Comparison of ENCODE assay signal across 7 mouse cellular contexts in the genomic region with DNA sequence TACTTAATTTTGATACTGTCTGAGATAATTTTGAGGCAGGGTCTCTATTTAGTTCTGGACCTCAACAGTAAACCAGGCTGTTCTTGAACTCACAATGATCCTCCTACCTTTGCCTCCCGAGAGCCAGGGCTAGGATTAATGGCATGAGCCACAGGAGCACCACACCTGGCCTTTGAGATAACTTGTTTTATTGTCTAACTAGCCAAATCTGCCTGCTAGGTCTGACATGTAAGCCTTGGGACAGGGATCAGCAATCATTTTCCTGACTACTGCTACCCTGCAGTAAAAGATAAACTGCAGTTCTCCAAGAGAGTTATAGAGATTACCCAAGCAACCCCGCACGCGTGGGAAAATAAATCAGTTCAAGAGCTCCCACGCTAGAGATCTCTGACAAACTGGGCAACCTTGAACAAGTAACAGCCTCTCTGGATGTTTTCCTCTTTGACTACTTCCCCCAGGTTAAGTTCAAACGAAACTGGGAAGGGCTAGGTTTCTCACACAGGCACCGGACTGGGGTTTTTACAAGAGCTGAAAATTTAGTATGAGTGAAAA. TPM values are rescaled to one million over a fixed set of nuclear protein-coding genes. Genes with fewer than 3 reads are reported as not detected.
DNase-seq lines count a peak whose midpoint lies in the region; ATAC-seq and TF ChIP-seq lines count a peak whose summit lies in the region.

No protein-coding gene starts in this region.

- peaks cover 17% of the 10 kb centered on the region for H3K4me1 ChIP-seq in lung, adult 2 months (ENCODE audit: control insufficient read depth, insufficient read depth, low read length)
- H3K4me1 ChIP-seq in embryonic fibroblast, embryonic 13.5 days (ENCODE audit: control insufficient read depth, insufficient read depth, low read length): peaks cover 16% of the 10 kb centered on the region
- H3K4me1 ChIP-seq in limb, embryonic 12.5 days (replicated peaks): peaks cover 12% of the 10 kb centered on the region
- H3K4me1 ChIP-seq in small intestine, adult 2 months (ENCODE audit: control insufficient read depth, insufficient read depth, insufficient read length, low read length): peaks cover 7% of the 10 kb centered on the region; the same call in 1 of the 2 replicates

- peak overlapping the region; percentile 75; the same call in 1 of the 2 replicates for H3K9ac ChIP-seq in limb, embryonic 12.5 days (replicated peaks)

- peaks cover 13% of the 10 kb centered on the region for H3K36me3 ChIP-seq in limb, embryonic 12.5 days
- H3K36me3 ChIP-seq in small intestine, adult 2 months (ENCODE audit: control insufficient read depth, insufficient read depth, low read length): peaks cover 5% of the 10 kb centered on the region

- no peak for DNase-seq in lung, adult 2 months
- DNase-seq in lung, postnatal 14 days: no peak
- no peak for DNase-seq in urinary bladder, postnatal 25 days (ENCODE audit: low spot score)
- DNase-seq in yolk sac, embryonic 10.5 days (ENCODE audit: low spot score): no peak

- 9% methylated on average over 7 of the region's 7 CpGs for WGBS in lung, adult 2 months
- WGBS in limb, embryonic 12.5 days: 10% methylated on average over 7 of the region's 7 CpGs
- WGBS in small intestine, adult 2 months: 2% methylated on average over 7 of the region's 7 CpGs

- TF ChIP-seq CTCF in lung, adult 2 months (IDR thresholded peaks at IDR 0.05; ENCODE audit: insufficient read depth, low read length): no peak
- TF ChIP-seq CTCF in embryonic fibroblast, embryonic 13.5 days (IDR thresholded peaks at IDR 0.05; ENCODE audit: borderline replicate concordance, insufficient read depth, low read length): no peak
- no peak for TF ChIP-seq CTCF in small intestine, adult 2 months (IDR thresholded peaks at IDR 0.05; ENCODE audit: extremely low read depth, insufficient read length, insufficient replicate concordance, low read depth, low read length)

- H3K4me3 ChIP-seq in lung, adult 2 months (replicated peaks; ENCODE audit: extremely low read depth, low read depth, low read length): peak overlapping the region; percentile 66
- H3K4me3 ChIP-seq in embryonic fibroblast, embryonic 13.5 days (ENCODE audit: insufficient read depth, low read length): peak overlapping the region; percentile 47
- peak overlapping the region; percentile 68 for H3K4me3 ChIP-seq in limb, embryonic 12.5 days (replicated peaks)
- peak overlapping the region; percentile 84 for H3K4me3 ChIP-seq in small intestine, adult 2 months (ENCODE audit: low read depth, low read length)

- peak overlapping the region; percentile 82 for H3K27ac ChIP-seq in embryonic fibroblast, embryonic 13.5 days (ENCODE audit: insufficient read depth, low read length)
- peak overlapping the region; percentile 73 for H3K27ac ChIP-seq in limb, embryonic 12.5 days
- H3K27ac ChIP-seq in small intestine, adult 2 months (ENCODE audit: insufficient read depth, low read depth, low read length): peak overlapping the region; percentile 76

- no peaks in the 10 kb centered on the region for H3K9me3 ChIP-seq in limb, embryonic 12.5 days

- H3K27me3 ChIP-seq in limb, embryonic 12.5 days: 0 out of 2 replicates have a peak, but pooled peaks cover 3% of the 10 kb centered on the region
- H3K27me3 ChIP-seq in small intestine, adult 2 months (ENCODE audit: control insufficient read depth, insufficient read depth, low read length): no peaks in the 10 kb centered on the region

- H3K4me2 ChIP-seq in limb, embryonic 12.5 days: peak overlapping the region; percentile 84

- no peak for TF ChIP-seq POLR2A in lung, adult 2 months (IDR thresholded peaks at IDR 0.05; ENCODE audit: borderline replicate concordance, extremely low read depth, low read depth, low read length)
- TF ChIP-seq POLR2A in embryonic fibroblast, embryonic 13.5 days (IDR thresholded peaks at IDR 0.05; ENCODE audit: low read depth, low read length): no peak
- TF ChIP-seq POLR2A in small intestine, adult 2 months (IDR thresholded peaks at IDR 0.05; ENCODE audit: low read depth, low read length): no peak

- no peak for ATAC-seq in limb, embryonic 12.5 days (ENCODE audit: insufficient number of reproducible peaks, insufficient read depth, low FRiP score, low TSS enrichment, low read depth)

RNA-seq across cellular contexts. Expression of a gene that starts 0.7 kb away (rescaled TPM):
- 52.0 and 61.8 TPM in 2 replicates for polyA plus RNA-seq in lung, adult 2 months (2012; rRNA removed)
- 14.4 and 18.2 TPM in 2 replicates for polyA plus RNA-seq in embryonic fibroblast, embryonic 13.5 days (2011; ENCODE audit: insufficient read length, low read depth, missing spikeins)
- polyA plus RNA-seq in limb, embryonic 12.5 days (2016; fragmentation: Nextera tagmentation; extraction: Ambion mirVana): 19.0 and 19.2 TPM in 2 replicates
- 9.7 and 19.2 TPM in 2 replicates for polyA plus RNA-seq in small intestine, adult 2 months (2012; rRNA removed)

RNA-seq across cellular contexts. Expression of a gene that starts 5.2 kb away (rescaled TPM):
- 237 TPM in 1 of 2 replicates, not detected in the other for polyA plus RNA-seq in lung, adult 2 months (2012; rRNA removed)
- not detected in 2 replicates for polyA plus RNA-seq in embryonic fibroblast, embryonic 13.5 days (2011; ENCODE audit: insufficient read length, low read depth, missing spikeins)
- 73.9 and 74.6 TPM in 2 replicates for polyA plus RNA-seq in limb, embryonic 12.5 days (2016; fragmentation: Nextera tagmentation; extraction: Ambion mirVana)
- not detected in 2 replicates for polyA plus RNA-seq in small intestine, adult 2 months (2012; rRNA removed)

RNA-seq across cellular contexts. Expression of a gene that starts 15.2 kb away (rescaled TPM):
- polyA plus RNA-seq in lung, adult 2 months (2012; rRNA removed): 6.2 and 9.7 TPM in 2 replicates
- polyA plus RNA-seq in embryonic fibroblast, embryonic 13.5 days (2011; ENCODE audit: insufficient read length, low read depth, missing spikeins): 101 and 146 TPM in 2 replicates
- polyA plus RNA-seq in limb, embryonic 12.5 days (2016; fragmentation: Nextera tagmentation; extraction: Ambion mirVana): 558 and 599 TPM in 2 replicates
- polyA plus RNA-seq in small intestine, adult 2 months (2012; rRNA removed): 39.1 and 91.2 TPM in 2 replicates

RNA-seq across cellular contexts. Expression of a gene that starts 19.7 kb away (rescaled TPM):
- 35.7 and 38.6 TPM in 2 replicates for polyA plus RNA-seq in lung, adult 2 months (2012; rRNA removed)
- 12.1 and 13.5 TPM in 2 replicates for polyA plus RNA-seq in embryonic fibroblast, embryonic 13.5 days (2011; ENCODE audit: insufficient read length, low read depth, missing spikeins)
- polyA plus RNA-seq in limb, embryonic 12.5 days (2016; fragmentation: Nextera tagmentation; extraction: Ambion mirVana): 13.8 and 14.0 TPM in 2 replicates
- polyA plus RNA-seq in small intestine, adult 2 months (2012; rRNA removed): 76.9 and 102 TPM in 2 replicates

RNA-seq across cellular contexts. Expression of a gene that starts 20.0 kb away (rescaled TPM):
- 3.1 and 3.8 TPM in 2 replicates for polyA plus RNA-seq in lung, adult 2 months (2012; rRNA removed)
- 3.7 and 4.1 TPM in 2 replicates for polyA plus RNA-seq in embryonic fibroblast, embryonic 13.5 days (2011; ENCODE audit: insufficient read length, low read depth, missing spikeins)
- 8.5 TPM in 2 replicates for polyA plus RNA-seq in limb, embryonic 12.5 days (2016; fragmentation: Nextera tagmentation; extraction: Ambion mirVana)
- 1.7 and 2.6 TPM in 2 replicates for polyA plus RNA-seq in small intestine, adult 2 months (2012; rRNA removed)
